Mouse (Mus musculus): ENCODE results near the gene Lrrc27. TPM values are rescaled to one million over a fixed set of nuclear protein-coding genes. Genes with fewer than 3 reads are reported as not detected.
A peak's percentile ranks its signal among the peaks of the same experiment; 100 is the strongest.

Gene Lrrc27
- polyA plus RNA-seq, 1 experiment from 2014 or later, result 5.1 TPM

DNA sequence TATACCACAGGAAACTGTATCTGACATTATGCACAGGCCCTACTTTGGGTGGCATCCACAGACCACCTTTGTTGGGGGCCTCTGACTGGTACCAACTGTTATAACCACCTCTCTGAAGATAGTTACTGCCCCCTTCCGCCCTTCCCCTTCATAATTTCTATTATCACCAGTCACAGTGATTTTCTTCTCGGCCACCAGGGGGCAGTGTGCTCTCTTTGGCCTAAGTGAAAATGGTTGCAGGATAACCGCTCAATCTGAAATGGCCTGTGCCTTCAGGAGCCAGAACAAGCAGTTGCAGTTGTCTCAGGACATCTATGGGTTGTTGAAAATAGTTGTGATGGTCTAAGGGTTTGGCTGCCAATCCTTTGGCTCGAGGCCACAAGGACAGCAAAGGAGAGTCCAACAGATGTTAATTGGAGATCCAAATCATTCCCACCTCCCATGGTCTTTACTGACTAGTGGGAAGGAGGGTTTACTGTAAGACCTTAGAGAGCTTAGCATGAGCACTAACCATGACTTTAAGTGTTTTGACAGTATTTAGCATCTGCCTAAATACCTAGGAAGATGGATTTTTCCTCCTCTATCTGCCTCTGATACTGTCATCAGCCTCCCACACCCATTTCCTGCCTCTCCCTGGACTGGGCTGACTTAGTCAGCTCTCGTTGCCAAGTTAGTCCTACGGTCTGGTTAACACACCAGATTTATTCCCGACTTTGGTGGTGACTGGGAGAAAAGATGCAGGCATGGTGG lies 4.6 kb upstream of the Lrrc27 start:
- H3K9ac ChIP-seq (ENCODE audit: low read length), result no peak overlapping the region
- H3K27me3 ChIP-seq (ENCODE audit: control insufficient read depth, insufficient read depth, low read length), result no peaks in the 10 kb centered on the region
- no peaks in the 10 kb centered on the region for H3K4me1 ChIP-seq (ENCODE audit: control insufficient read depth, insufficient read depth, low read length)
- no peak overlapping the region for H3K4me3 ChIP-seq (ENCODE audit: low read depth, low read length)
- DNase-seq (ENCODE audit: low spot score), result peak; percentile 77
- no peak overlapping the region for H3K4me2 ChIP-seq (ENCODE audit: low read depth)
- no peak overlapping the region for H3K27ac ChIP-seq (ENCODE audit: low read depth, low read length)
- ATAC-seq (ENCODE audit: insufficient read depth, low FRiP score, low TSS enrichment), result no peak
- no peaks in the 10 kb centered on the region for H3K36me3 ChIP-seq (ENCODE audit: control insufficient read depth, insufficient read depth, low read length)
- 31% methylated on average over 7 of the region's 7 CpGs for WGBS
- H3K9me3 ChIP-seq (ENCODE audit: control insufficient read depth, low read length), result no peaks in the 10 kb centered on the region

DNA sequence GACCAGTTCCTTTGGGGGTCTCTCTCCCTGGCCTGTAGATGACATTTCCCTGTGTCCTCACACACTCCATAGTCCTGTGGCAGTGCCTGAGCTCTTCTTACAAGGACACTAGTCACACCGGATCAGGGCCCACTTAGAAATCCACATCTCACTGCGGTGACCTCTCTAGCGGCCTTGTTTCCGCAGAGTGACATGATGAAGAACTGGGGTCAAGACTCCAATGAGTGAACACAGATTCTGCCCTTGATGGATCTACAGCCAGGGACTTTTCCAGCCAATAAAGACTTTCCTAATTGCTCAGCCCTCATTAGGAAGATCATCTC lies 4.1 kb upstream of the Lrrc27 start:
- no peaks in the 10 kb centered on the region for H3K9me3 ChIP-seq (ENCODE audit: control insufficient read depth, low read length)
- no peak overlapping the region for H3K27ac ChIP-seq (ENCODE audit: low read depth, low read length)
- 81% methylated on average over 4 of the region's 4 CpGs for WGBS
- DNase-seq (ENCODE audit: low spot score), result no peak
- no peaks in the 10 kb centered on the region for H3K27me3 ChIP-seq (ENCODE audit: control insufficient read depth, insufficient read depth, low read length)
- H3K9ac ChIP-seq (ENCODE audit: low read length), result no peak overlapping the region
- no peak overlapping the region for H3K4me2 ChIP-seq (ENCODE audit: low read depth)
- ATAC-seq (ENCODE audit: insufficient read depth, low FRiP score, low TSS enrichment), result no peak
- no peak overlapping the region for H3K4me3 ChIP-seq (ENCODE audit: low read depth, low read length)
- H3K36me3 ChIP-seq (ENCODE audit: control insufficient read depth, insufficient read depth, low read length), result no peaks in the 10 kb centered on the region
- H3K4me1 ChIP-seq (ENCODE audit: control insufficient read depth, insufficient read depth, low read length), result peaks cover 3% of the 10 kb centered on the region; the same call in 1 of the 2 replicates

DNA sequence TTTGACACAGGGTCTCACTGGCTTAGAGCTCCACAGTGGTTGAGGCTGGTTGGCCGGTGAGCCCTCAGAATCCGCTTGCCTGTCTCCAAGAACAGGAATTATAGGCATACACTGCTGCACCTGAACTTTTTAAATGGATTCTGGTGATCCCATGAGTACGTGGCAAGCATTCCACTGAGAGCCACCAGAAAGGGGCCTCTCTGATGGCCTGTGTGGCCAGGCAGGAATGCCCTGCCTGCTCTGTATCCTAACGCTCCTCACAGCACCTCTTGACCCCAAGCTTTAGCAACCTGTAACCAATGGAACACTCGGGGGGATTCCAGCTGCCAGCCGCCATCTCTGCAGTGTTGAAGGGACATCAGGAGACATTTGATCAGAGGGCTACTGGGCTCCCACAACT lies 1.0 kb upstream of the Lrrc27 start:
- DNase-seq (ENCODE audit: low spot score) (no peak), ATAC-seq (ENCODE audit: insufficient read depth, low FRiP score, low TSS enrichment) (no peak)
- Histone ChIP-seq H3K4me3 (ENCODE audit: low read depth, low read length) (no peak overlapping the region), H3K4me2 (ENCODE audit: low read depth) (no peak overlapping the region), H3K27me3 (ENCODE audit: control insufficient read depth, insufficient read depth, low read length) (no peaks in the 10 kb centered on the region), H3K4me1 (ENCODE audit: control insufficient read depth, insufficient read depth, low read length) (peaks cover 3% of the 10 kb centered on the region; the same call in 1 of the 2 replicates), H3K9me3 (ENCODE audit: control insufficient read depth, low read length) (no peaks in the 10 kb centered on the region), H3K36me3 (ENCODE audit: control insufficient read depth, insufficient read depth, low read length) (no peaks in the 10 kb centered on the region), H3K27ac (ENCODE audit: low read depth, low read length) (no peak overlapping the region), H3K9ac (ENCODE audit: low read length) (no peak overlapping the region)
- WGBS, result 83% methylated on average over 6 of the region's 6 CpGs

DNA sequence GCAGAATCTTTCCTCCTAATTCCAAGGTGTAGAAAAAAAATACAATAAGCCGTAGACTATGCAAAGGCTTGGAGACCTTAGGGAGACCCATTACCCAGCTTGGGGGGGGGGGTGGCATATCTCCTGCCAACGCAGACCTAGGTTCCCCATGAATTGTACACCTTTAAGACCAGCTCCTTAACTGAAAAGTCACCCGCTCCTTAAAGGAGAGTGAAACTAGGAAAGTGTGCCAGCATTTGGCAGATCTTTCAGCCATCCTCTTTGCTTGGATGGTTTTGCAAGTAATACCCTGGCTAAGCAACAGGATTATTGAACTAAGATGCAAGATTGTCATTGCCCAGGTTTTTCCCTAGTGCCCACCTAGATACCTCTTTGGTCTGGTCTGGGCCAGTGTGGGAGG lies 963 bp downstream of the Lrrc27 start:
- Histone ChIP-seq H3K36me3 (ENCODE audit: control insufficient read depth, insufficient read depth, low read length) (no peaks in the 10 kb centered on the region), H3K9ac (ENCODE audit: low read length) (peak overlapping the region; percentile 50), H3K4me1 (ENCODE audit: control insufficient read depth, insufficient read depth, low read length) (peaks cover 3% of the 10 kb centered on the region; the same call in 1 of the 2 replicates), H3K4me2 (ENCODE audit: low read depth) (peak overlapping the region; percentile 57), H3K27me3 (ENCODE audit: control insufficient read depth, insufficient read depth, low read length) (no peaks in the 10 kb centered on the region), H3K4me3 (ENCODE audit: low read depth, low read length) (peak overlapping the region; percentile 45), H3K27ac (ENCODE audit: low read depth, low read length) (0 out of 2 replicates have a peak overlapping the region, but pooled peaks have one; percentile 20), H3K9me3 (ENCODE audit: control insufficient read depth, low read length) (no peaks in the 10 kb centered on the region)
- ATAC-seq (ENCODE audit: insufficient read depth, low FRiP score, low TSS enrichment) (peak; percentile 8; the same call in 1 of the 2 replicates), DNase-seq (ENCODE audit: low spot score) (no peak)
- 69% methylated on average over 3 of the region's 3 CpGs for WGBS

DNA sequence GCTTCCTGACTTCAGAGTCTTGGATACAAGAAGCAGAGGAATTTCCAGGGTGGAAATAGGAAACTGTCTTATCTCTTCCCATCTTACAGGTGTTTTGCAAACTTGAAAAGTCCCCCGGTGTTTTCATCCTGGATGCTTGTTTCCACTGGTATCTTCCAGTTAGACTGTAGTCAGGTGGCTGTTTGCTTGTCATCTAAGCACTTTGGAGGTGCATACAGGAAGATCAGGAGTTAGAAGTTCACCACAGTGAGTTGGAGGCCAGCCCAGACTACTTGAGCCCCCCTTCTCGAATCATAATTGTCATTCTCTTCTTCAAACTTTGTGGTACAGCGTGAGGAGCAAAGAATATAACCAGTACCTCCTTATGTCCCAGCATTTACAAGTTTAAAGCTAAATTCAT lies 1.4 kb downstream of the Lrrc27 start:
- no peaks in the 10 kb centered on the region for H3K36me3 ChIP-seq (ENCODE audit: control insufficient read depth, insufficient read depth, low read length)
- WGBS, result 83% methylated on average over 3 of the region's 3 CpGs
- no peak overlapping the region for H3K9ac ChIP-seq (ENCODE audit: low read length)
- H3K27me3 ChIP-seq (ENCODE audit: control insufficient read depth, insufficient read depth, low read length), result no peaks in the 10 kb centered on the region
- H3K4me2 ChIP-seq (ENCODE audit: low read depth), result no peak overlapping the region
- ATAC-seq (ENCODE audit: insufficient read depth, low FRiP score, low TSS enrichment) (no peak), DNase-seq (ENCODE audit: low spot score) (no peak)
- no peak overlapping the region for H3K4me3 ChIP-seq (ENCODE audit: low read depth, low read length)
- H3K4me1 ChIP-seq (ENCODE audit: control insufficient read depth, insufficient read depth, low read length), result peaks cover 3% of the 10 kb centered on the region; the same call in 1 of the 2 replicates
- no peak overlapping the region for H3K27ac ChIP-seq (ENCODE audit: low read depth, low read length)
- no peaks in the 10 kb centered on the region for H3K9me3 ChIP-seq (ENCODE audit: control insufficient read depth, low read length)

DNA sequence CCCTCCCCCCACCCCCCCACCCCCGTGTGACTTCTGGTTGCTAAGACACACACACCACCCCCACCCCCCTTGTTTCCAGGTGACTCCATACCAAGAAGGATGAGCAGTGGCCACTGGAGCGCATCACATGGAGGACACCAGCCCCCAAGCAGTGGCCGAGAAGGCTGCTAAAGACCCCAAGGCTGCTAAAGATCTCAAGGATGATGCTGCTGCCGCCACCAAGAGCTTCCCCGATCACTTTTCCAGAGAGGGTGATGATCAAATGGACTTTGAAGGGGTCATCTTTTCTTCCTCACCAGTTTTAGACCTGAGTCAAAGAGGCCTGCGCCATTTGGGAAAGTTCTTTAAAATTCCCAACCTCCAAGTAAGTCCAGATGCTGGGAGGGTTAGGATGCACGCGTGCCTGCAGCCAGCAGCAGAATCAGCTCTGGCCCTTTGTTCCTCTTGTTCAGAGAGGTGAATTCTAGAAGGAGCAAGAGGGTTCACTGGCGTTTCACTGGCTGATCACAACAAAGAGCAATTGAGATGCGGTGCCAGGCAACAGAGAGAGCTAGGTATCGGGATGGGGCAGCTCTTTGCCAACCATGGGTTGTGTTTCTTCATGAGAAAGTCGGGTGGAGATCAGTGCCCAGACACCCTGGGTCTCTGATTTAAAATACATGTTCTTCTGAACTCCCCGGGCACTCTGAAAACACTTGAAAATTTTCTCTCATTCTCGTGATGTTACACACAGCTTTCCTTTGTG lies 2.0 kb downstream of the Lrrc27 start:
- H3K9me3 ChIP-seq (ENCODE audit: control insufficient read depth, low read length), result no peaks in the 10 kb centered on the region
- no peaks in the 10 kb centered on the region for H3K27me3 ChIP-seq (ENCODE audit: control insufficient read depth, insufficient read depth, low read length)
- H3K4me2 ChIP-seq (ENCODE audit: low read depth), result no peak overlapping the region
- no peak overlapping the region for H3K9ac ChIP-seq (ENCODE audit: low read length)
- H3K4me3 ChIP-seq (ENCODE audit: low read depth, low read length), result no peak overlapping the region
- H3K36me3 ChIP-seq (ENCODE audit: control insufficient read depth, insufficient read depth, low read length), result no peaks in the 10 kb centered on the region
- no peak for ATAC-seq (ENCODE audit: insufficient read depth, low FRiP score, low TSS enrichment)
- H3K27ac ChIP-seq (ENCODE audit: low read depth, low read length), result no peak overlapping the region
- no peak for DNase-seq (ENCODE audit: low spot score)
- 83% methylated on average over 13 of the region's 14 CpGs for WGBS
- peaks cover 3% of the 10 kb centered on the region; the same call in 1 of the 2 replicates for H3K4me1 ChIP-seq (ENCODE audit: control insufficient read depth, insufficient read depth, low read length)

DNA sequence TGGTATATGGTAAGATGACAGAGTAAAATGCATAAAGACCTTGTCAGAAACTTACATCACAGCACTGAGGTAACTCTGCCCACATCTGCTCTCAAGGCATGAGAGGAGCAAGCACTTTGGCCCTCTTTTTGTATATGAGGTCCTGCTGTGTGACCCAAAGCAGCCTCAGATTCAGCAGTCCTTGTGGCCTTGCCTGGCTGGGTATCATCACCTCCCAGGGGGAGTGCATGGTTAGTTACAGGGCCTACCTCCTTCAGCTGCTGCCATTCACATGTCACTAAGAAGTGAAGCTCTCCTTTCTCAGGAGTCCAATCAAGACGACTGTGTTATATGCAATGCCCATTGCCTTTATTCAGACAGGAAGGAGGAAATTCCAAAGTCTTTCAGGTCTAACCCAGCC lies 2.7 kb downstream of the Lrrc27 start:
- no peaks in the 10 kb centered on the region for H3K9me3 ChIP-seq (ENCODE audit: control insufficient read depth, low read length)
- H3K27ac ChIP-seq (ENCODE audit: low read depth, low read length), result no peak overlapping the region
- H3K9ac ChIP-seq (ENCODE audit: low read length), result no peak overlapping the region
- DNase-seq (ENCODE audit: low spot score), result no peak
- no peak overlapping the region for H3K4me3 ChIP-seq (ENCODE audit: low read depth, low read length)
- ATAC-seq (ENCODE audit: insufficient read depth, low FRiP score, low TSS enrichment), result no peak
- H3K27me3 ChIP-seq (ENCODE audit: control insufficient read depth, insufficient read depth, low read length), result no peaks in the 10 kb centered on the region
- peaks cover 3% of the 10 kb centered on the region; the same call in 1 of the 2 replicates for H3K4me1 ChIP-seq (ENCODE audit: control insufficient read depth, insufficient read depth, low read length)
- WGBS, result 84% methylated on average over 1 of the region's 1 CpGs
- no peaks in the 10 kb centered on the region for H3K36me3 ChIP-seq (ENCODE audit: control insufficient read depth, insufficient read depth, low read length)
- no peak overlapping the region for H3K4me2 ChIP-seq (ENCODE audit: low read depth)

DNA sequence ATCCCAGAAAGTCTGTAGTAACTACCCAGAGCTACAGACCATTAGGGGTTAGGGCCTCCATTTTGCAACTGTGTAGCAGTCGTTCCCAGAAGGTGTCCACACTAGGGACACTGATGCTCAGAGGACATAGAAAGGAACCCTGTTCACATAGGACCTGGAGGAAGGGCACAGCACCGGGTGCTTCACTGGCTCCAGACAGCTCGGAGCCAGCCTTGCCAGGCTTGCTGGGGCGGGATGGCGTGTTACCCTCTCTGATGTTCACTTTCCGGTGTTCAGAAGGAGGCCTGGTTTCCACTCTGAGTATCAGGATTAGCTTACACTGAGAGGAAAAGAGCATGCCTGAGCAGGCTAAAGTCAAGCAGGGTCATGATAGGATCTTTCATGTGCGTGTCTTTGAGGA lies 3.2 kb downstream of the Lrrc27 start:
- H3K4me2 ChIP-seq (ENCODE audit: low read depth), result no peak overlapping the region
- H3K27ac ChIP-seq (ENCODE audit: low read depth, low read length), result no peak overlapping the region
- H3K9ac ChIP-seq (ENCODE audit: low read length), result no peak overlapping the region
- H3K36me3 ChIP-seq (ENCODE audit: control insufficient read depth, insufficient read depth, low read length), result no peaks in the 10 kb centered on the region
- no peaks in the 10 kb centered on the region for H3K27me3 ChIP-seq (ENCODE audit: control insufficient read depth, insufficient read depth, low read length)
- DNase-seq (ENCODE audit: low spot score) (no peak), ATAC-seq (ENCODE audit: insufficient read depth, low FRiP score, low TSS enrichment) (no peak)
- no peak overlapping the region for H3K4me3 ChIP-seq (ENCODE audit: low read depth, low read length)
- WGBS, result 89% methylated on average over 7 of the region's 7 CpGs
- H3K9me3 ChIP-seq (ENCODE audit: control insufficient read depth, low read length), result no peaks in the 10 kb centered on the region
- peaks cover 3% of the 10 kb centered on the region; the same call in 1 of the 2 replicates for H3K4me1 ChIP-seq (ENCODE audit: control insufficient read depth, insufficient read depth, low read length)

DNA sequence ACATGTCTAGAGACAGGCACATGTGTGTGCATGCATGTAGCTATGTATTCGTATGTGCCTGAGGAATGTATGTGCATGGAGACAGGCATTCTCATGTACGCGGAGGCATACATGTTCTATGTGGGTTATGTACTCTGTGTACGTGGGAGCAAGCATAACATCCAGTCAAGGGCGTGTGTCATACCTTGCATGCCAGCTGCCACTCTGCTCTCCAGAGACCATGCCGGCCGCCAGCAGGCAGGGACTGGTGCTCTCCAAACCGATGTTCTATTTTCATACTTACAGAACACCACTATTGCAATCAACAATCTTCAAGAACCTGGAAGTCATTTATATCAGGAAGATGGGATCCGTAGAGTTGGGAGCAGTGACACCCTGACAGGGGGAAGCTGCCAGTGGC lies 3.7 kb downstream of the Lrrc27 start:
- Histone ChIP-seq H3K27ac (ENCODE audit: low read depth, low read length) (no peak overlapping the region), H3K4me2 (ENCODE audit: low read depth) (no peak overlapping the region), H3K9me3 (ENCODE audit: control insufficient read depth, low read length) (no peaks in the 10 kb centered on the region), H3K36me3 (ENCODE audit: control insufficient read depth, insufficient read depth, low read length) (no peaks in the 10 kb centered on the region), H3K4me1 (ENCODE audit: control insufficient read depth, insufficient read depth, low read length) (peaks cover 3% of the 10 kb centered on the region; the same call in 1 of the 2 replicates), H3K27me3 (ENCODE audit: control insufficient read depth, insufficient read depth, low read length) (no peaks in the 10 kb centered on the region), H3K9ac (ENCODE audit: low read length) (no peak overlapping the region), H3K4me3 (ENCODE audit: low read depth, low read length) (no peak overlapping the region)
- DNase-seq (ENCODE audit: low spot score), result no peak
- ATAC-seq (ENCODE audit: insufficient read depth, low FRiP score, low TSS enrichment), result no peak
- WGBS, result 91% methylated on average over 9 of the region's 9 CpGs
